Mouse (Mus musculus): Measurements from ENCODE around the gene Slc22a18.

The Slc22a18 gene

DNA sequence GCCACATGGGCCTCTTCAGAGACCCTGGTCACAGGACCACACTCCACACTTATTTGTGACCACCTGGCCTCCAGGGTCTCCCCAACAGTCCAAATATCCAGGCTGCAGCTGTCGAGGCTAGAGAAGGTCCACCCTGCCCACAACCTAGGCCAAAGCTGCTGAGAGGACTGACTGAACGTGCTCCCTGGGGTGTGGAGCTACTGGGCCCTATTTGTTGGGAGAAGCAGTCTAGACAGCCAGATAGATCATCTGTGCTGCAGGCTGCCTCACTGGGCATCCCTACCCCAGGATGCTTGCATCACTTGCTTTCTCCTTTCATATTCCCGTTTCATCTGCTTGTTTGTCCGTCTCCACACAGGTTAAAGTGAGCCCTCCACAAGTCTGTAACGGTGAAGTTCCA lies 11.0 kb upstream of the Slc22a18 start:
- no peak for DNase-seq (ENCODE audit: low spot score in 2 of 2)

- DNase-seq (ENCODE audit: low spot score in 2 of 2): peak; percentile 56 to 71
Observed at GRCm38 (mm10) chr7:143463865-143464415, 9.6 kb upstream of the Slc22a18 start.

GRCm38 (mm10) chr7:143464811-143465560 lies 8.6 kb upstream of the Slc22a18 start:
- peak in 1 of 2 experiments; percentile 31 for DNase-seq (ENCODE audit: low spot score in 2 of 2)

GRCm38 (mm10) chr7:143466099-143466677 lies 7.3 kb upstream of the Slc22a18 start:
- DNase-seq (ENCODE audit: low spot score in 2 of 2): peak; percentile 66 to 80

DNA sequence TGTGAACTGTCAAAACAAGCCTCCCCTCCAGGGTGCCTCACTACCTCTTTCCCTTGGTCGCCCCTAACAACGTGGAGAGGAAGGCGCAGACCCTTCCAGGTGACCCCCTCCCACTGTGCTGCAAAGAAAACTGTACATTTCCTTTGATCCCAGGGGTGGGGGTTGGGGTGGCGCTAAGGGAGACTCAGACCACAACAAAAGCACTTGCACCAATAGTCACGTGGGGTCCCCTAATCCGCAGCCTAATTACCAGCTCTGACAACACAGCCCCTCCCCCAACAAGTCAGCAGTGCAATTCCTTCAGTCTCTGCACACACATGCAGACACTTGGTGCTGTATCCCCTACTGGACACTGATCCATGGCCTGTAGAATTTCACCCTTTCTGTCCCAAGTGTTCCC lies 5.8 kb upstream of the Slc22a18 start:
- no peak for DNase-seq (ENCODE audit: low spot score in 2 of 2)

GRCm38 (mm10) chr7:143469946-143470345 lies 3.6 kb upstream of the Slc22a18 start:
- peak in 1 of 2 experiments; percentile 61 for DNase-seq (ENCODE audit: low spot score in 2 of 2)

- no peak for DNase-seq (ENCODE audit: low spot score in 2 of 2)
Observed at GRCm38 (mm10) chr7:143474811-143475210, 1.3 kb downstream of the Slc22a18 start.

GRCm38 (mm10) chr7:143475876-143476275 lies 2.3 kb downstream of the Slc22a18 start:
- no peak for DNase-seq (ENCODE audit: low spot score in 2 of 2)

DNA sequence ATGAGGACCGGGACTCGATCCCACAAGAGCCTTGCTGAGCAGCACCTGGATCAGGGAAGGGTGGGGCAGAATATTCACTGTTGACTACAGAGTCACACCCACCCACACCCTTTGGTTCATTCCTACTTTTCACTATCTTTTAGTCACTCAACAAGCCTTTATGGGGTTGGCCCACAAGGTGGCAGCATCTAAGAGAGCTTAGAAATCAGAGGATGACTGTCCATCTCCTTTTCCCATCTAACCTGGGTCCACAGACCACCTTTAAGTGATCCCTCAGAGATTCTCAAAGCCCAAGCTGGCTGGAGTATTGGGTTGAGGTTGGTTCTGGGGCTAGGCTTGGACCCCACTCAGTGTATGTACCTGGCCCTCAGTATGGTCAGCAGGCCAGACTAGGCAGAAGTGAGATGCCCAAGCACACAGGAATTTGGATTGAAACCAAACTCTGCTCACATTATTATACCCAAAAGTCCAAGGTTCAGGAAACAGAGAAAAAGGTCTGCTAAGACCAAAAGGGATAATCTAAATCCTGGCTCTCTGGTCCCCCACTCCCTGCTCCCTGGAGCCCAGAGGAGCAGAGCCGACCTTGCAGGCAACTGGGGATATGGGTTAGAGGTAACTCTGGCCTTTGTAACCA lies 3.3 kb downstream of the Slc22a18 start:
- no peak for DNase-seq (ENCODE audit: low spot score in 2 of 2)

DNA sequence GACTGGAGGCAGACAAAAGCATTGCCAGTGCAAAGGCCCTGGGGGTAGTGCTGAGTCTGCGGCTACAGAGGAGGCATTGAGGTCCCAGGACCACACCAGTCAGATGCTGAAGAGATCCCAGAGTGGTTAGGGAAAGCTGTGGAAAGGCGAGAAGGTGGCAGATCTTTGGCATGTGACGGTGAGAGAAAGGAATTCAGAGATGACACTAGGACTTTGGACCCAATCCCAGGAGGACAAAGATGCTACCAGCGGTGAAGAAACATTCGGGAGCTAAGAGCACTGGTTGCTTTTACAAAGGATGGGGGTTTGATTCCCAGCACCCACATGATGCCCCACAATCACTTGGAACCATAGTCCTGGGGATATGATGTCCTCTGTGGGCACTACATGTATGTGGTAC lies 4.3 kb downstream of the Slc22a18 start:
- DNase-seq (ENCODE audit: low spot score in 2 of 2): no peak

DNA sequence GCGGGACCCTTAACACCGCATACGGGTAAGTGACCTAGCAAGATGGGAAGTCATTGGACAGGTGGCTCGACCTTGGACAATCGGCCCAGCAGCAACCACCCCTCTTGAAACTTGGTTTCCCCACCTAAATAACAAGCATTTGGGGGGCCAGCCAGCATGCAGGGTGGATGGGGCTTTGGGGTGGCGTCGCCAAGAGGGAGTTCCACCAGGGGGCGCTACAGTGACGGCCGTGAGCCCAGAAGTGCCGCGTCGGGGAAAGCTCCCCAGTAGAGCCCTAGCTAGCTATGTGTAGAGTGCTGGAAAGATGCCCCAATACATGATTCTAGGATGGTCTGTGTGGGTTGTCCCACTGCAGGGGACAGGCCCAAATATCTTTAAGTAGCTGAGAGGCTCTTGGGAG lies 7.0 kb downstream of the Slc22a18 start:
- DNase-seq (ENCODE audit: low spot score in 2 of 2): peak in 1 of 2 experiments; percentile 30

DNA sequence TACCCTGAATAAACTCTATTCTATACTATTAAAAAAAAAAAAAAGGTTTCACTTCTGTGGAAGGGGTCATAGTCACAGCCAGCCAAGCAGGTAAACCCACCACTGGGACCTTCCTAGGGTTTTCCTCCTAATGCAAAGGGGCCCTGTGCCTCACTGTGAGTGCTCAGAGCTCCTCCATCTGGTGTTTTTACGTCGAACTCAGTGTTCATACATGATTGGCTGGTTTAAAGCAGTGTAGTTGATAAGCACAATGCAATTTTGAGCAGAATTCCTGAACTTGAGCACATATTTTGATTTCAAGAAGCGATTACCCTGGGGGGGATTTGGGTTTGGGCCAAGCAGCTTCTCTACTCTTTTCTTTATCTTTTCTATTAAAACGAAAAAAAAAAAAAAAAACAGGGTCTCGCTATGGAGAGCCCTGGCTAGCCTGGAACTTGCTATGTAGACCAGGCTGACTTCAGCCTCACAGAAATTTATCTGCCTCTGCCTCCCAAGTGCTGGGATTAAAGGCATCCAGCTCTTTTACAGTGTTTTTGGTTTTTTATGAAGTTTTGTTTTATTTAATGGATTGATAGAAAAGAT lies 8.4 kb downstream of the Slc22a18 start:
- DNase-seq (ENCODE audit: low spot score in 2 of 2): no peak

GRCm38 (mm10) chr7:143482541-143482940 lies 9.0 kb downstream of the Slc22a18 start:
- no peak for DNase-seq (ENCODE audit: low spot score in 2 of 2)

DNA sequence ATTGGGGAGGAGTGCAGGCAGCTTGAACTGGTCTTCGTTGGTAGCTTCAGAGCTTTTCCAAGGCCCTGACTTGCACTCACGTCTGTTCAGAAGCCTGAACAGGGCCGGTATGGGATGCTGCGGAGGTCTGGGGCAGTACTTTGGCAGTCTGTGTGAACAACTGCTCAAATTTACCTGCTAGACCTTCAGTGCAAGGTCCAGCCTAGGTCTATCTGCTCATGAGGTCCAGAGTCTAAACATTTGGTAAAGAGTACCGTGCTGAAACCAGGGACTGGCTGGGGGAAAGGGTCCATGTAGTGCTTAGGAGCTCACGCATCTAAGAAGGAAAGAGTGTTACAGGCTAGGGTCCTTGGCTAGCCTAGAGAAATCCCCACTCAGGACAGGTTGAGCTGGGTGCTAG lies 16.2 kb downstream of the Slc22a18 start:
- DNase-seq (ENCODE audit: low spot score in 2 of 2): no peak

GRCm38 (mm10) chr7:143493616-143494126 lies 20.1 kb downstream of the Slc22a18 start:
- DNase-seq (ENCODE audit: low spot score in 2 of 2): no peak

GRCm38 (mm10) chr7:143495104-143495961 lies 21.8 kb downstream of the Slc22a18 start:
- DNase-seq (ENCODE audit: low spot score in 2 of 2): no peak

GRCm38 (mm10) chr7:143498584-143498983 lies 25.0 kb downstream of the Slc22a18 start:
- DNase-seq (ENCODE audit: low spot score in 2 of 2): no peak

GRCm38 (mm10) chr7:143500912-143501311 lies 27.4 kb downstream of the Slc22a18 start:
- no peak for DNase-seq (ENCODE audit: low spot score in 2 of 2)

DNA sequence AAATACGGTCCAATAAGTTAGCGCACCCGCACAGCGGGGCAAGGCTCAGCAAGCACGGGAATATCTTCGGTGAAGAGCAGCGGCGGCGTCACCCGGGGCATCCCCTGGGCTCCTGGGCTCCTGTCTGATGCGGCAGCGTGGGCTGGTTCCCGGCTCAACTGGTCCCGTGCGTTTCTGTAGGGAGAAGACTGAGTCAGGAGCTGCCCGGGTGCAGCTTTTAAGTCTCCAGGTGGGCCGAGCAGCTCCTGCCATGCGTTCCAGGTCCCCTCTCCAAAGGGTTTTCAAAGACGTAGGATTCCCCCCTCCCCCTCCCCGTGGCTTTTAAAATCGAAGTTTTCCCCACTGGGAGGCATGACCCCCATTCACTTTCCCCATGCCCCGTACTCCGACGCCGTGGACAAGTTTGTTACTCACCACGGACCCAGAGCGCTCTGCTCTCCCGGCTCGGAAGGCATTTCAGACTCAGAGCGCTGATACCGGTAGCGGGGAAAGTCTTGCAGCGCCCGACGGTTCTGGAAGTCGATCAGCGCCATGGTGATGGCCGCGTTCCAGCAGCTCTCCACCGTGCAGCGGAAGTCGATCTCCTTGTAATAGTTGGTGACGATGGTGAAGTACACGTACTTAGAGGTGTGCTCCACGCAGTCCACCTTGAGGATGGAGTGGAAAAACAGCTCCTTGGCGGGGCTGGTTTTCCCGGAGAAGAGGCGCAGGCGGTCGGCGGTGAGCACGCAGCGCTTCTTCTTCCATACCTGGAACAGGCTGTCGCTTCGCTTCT lies 28.3 kb downstream of the Slc22a18 start:
- peak; percentile 28 to 29 for DNase-seq (ENCODE audit: low spot score in 2 of 2)
